23 mouse cellular contexts compared by ENCODE assay signal in genomic region chr12:15161864-15162263, GRCm38 (mm10).
A peak's percentile ranks its signal among the peaks of the same experiment; 100 is the strongest.
DNase-seq lines count a peak whose midpoint lies in the region; ATAC-seq and TF ChIP-seq lines count a peak whose summit lies in the region.
"Had no signal": no experiment of that assay in that cellular context is flagged by ENCODE, and none has a peak within 500 bp of the region (broad histone marks: within the 10 kb centered on the region; RNA-seq: fewer than 3 reads in every experiment).

No protein-coding gene starts in this region.

- peak; percentile 5 for DNase-seq in hindbrain, postnatal 0 days (ENCODE audit: low spot score)
- peak; percentile 26 for DNase-seq in midbrain, postnatal 0 days (ENCODE audit: low spot score)
- DNase-seq in midbrain, embryonic 14.5 days: no peak
- DNase-seq in brain, embryonic 14.5 days (ENCODE audit: low read depth): peak; percentile 22
- DNase-seq: adrenal gland, adult 8-10 months; adrenal gland, postnatal 25 days; B cell, adult 2 months; cerebellum, adult 18-20 months; cerebellum, adult 9-10 months; cerebellum, postnatal 14 days; gastrocnemius, postnatal 25 days; heart, adult 18-20 months; heart, postnatal 10 days; heart, postnatal 36 days had no signal

- no peaks in the 10 kb centered on the region for H3K9me3 ChIP-seq in hindbrain, postnatal 0 days (ENCODE audit: low read length)
- no peaks in the 10 kb centered on the region for H3K9me3 ChIP-seq in hindbrain, embryonic 12.5 days (replicated peaks)
- no peaks in the 10 kb centered on the region for H3K9me3 ChIP-seq in midbrain, postnatal 0 days (ENCODE audit: low read length)
- H3K9me3 ChIP-seq in midbrain, embryonic 14.5 days (ENCODE audit: control insufficient read depth, low read length): no peaks in the 10 kb centered on the region
- H3K9me3 ChIP-seq: forebrain, embryonic 10.5 days; heart, embryonic 12.5 days; heart, embryonic 15.5 days; hindbrain, embryonic 10.5 days had no signal

- no peak overlapping the region for H3K27ac ChIP-seq in hindbrain, postnatal 0 days
- H3K27ac ChIP-seq in hindbrain, embryonic 12.5 days: no peak overlapping the region
- H3K27ac ChIP-seq in midbrain, postnatal 0 days (ENCODE audit: low read depth, low read length): no peak overlapping the region
- H3K27ac ChIP-seq in midbrain, embryonic 14.5 days (replicated peaks; ENCODE audit: low read depth, low read length): no peak overlapping the region
- H3K27ac ChIP-seq: forebrain, embryonic 10.5 days; heart, embryonic 15.5 days; hindbrain, embryonic 10.5 days; hindbrain, embryonic 14.5 days had no signal

- WGBS in hindbrain, postnatal 0 days: 49% methylated on average over 3 of the region's 3 CpGs
- 75% methylated on average over 3 of the region's 3 CpGs for whole genome bisulfite sequencing in hindbrain, embryonic 12.5 days
- 46% methylated on average over 3 of the region's 3 CpGs for WGBS in midbrain, postnatal 0 days
- WGBS in midbrain, embryonic 14.5 days: 48% methylated on average over 3 of the region's 3 CpGs

- no peak for ATAC-seq in hindbrain, postnatal 0 days
- no peak for ATAC-seq in hindbrain, embryonic 12.5 days (ENCODE audit: low FRiP score)
- no peak for ATAC-seq in midbrain, postnatal 0 days (ENCODE audit: low FRiP score)
- ATAC-seq in midbrain, embryonic 14.5 days (ENCODE audit: low FRiP score, low TSS enrichment): no peak
- no peak for ATAC-seq in CD4-positive, CD25-positive, alpha-beta regulatory T cell, adult 4 months
- ATAC-seq: activated CD4-positive, CD25-positive, alpha-beta regulatory T cell, adult 4 months; forebrain, embryonic 14.5 days had no signal

- TF ChIP-seq CTCF in hindbrain, postnatal 0 days (IDR thresholded peaks at IDR 0.05; ENCODE audit: low read depth): no peak
- no peak for TF ChIP-seq CTCF in midbrain, postnatal 0 days (IDR thresholded peaks at IDR 0.05)
- TF ChIP-seq CTCF in brain, embryonic 14.5 days (IDR thresholded peaks at IDR 0.05; ENCODE audit: borderline replicate concordance, extremely low read depth, insufficient read depth, insufficient read length): no peak

- no peak overlapping the region for H3K4me2 ChIP-seq in hindbrain, postnatal 0 days (ENCODE audit: low read depth, low read length)
- H3K4me2 ChIP-seq in hindbrain, embryonic 12.5 days (replicated peaks): no peak overlapping the region
- no peak overlapping the region for H3K4me2 ChIP-seq in midbrain, postnatal 0 days (ENCODE audit: low read depth, low read length, poor library complexity, severe bottlenecking)
- H3K4me2 ChIP-seq in midbrain, embryonic 14.5 days (ENCODE audit: low read length): no peak overlapping the region
- H3K4me2 ChIP-seq: heart, embryonic 12.5 days; heart, embryonic 15.5 days; hindbrain, embryonic 14.5 days had no signal

- H3K9ac ChIP-seq in hindbrain, postnatal 0 days (replicated peaks; ENCODE audit: low read length): no peak overlapping the region
- H3K9ac ChIP-seq in hindbrain, embryonic 12.5 days: no peak overlapping the region
- no peak overlapping the region for H3K9ac ChIP-seq in midbrain, postnatal 0 days (replicated peaks; ENCODE audit: low read length, poor library complexity, severe bottlenecking)
- no peak overlapping the region for H3K9ac ChIP-seq in midbrain, embryonic 14.5 days (replicated peaks; ENCODE audit: low read length)
- H3K9ac ChIP-seq: heart, embryonic 12.5 days; heart, embryonic 15.5 days; hindbrain, embryonic 14.5 days had no signal

- no peaks in the 10 kb centered on the region for H3K36me3 ChIP-seq in hindbrain, postnatal 0 days (ENCODE audit: insufficient read depth, low read length)
- H3K36me3 ChIP-seq in hindbrain, embryonic 12.5 days: no peaks in the 10 kb centered on the region
- no peaks in the 10 kb centered on the region for H3K36me3 ChIP-seq in midbrain, postnatal 0 days (ENCODE audit: insufficient read depth, low read length)
- H3K36me3 ChIP-seq in midbrain, embryonic 14.5 days (ENCODE audit: control insufficient read depth, insufficient read depth, low read length): no peaks in the 10 kb centered on the region
- H3K36me3 ChIP-seq: forebrain, embryonic 10.5 days; heart, embryonic 12.5 days; heart, embryonic 15.5 days; hindbrain, embryonic 10.5 days had no signal

- H3K27me3 ChIP-seq in hindbrain, postnatal 0 days (ENCODE audit: insufficient read depth, low read length): no peaks in the 10 kb centered on the region
- no peaks in the 10 kb centered on the region for H3K27me3 ChIP-seq in hindbrain, embryonic 12.5 days
- no peaks in the 10 kb centered on the region for H3K27me3 ChIP-seq in midbrain, postnatal 0 days (ENCODE audit: insufficient read depth, low read length)
- H3K27me3 ChIP-seq in midbrain, embryonic 14.5 days (ENCODE audit: control insufficient read depth, insufficient read depth, low read length): no peaks in the 10 kb centered on the region
- H3K27me3 ChIP-seq: heart, embryonic 12.5 days; heart, embryonic 15.5 days had no signal

- no peak for TF ChIP-seq POLR2A in brain, embryonic 14.5 days (IDR thresholded peaks at IDR 0.05; ENCODE audit: borderline replicate concordance, extremely low read depth, insufficient read depth, insufficient read length, poor library complexity, severe bottlenecking)

- H3K4me3 ChIP-seq in hindbrain, postnatal 0 days (ENCODE audit: low read length): no peak overlapping the region
- no peak overlapping the region for H3K4me3 ChIP-seq in hindbrain, embryonic 12.5 days
- H3K4me3 ChIP-seq in midbrain, postnatal 0 days (ENCODE audit: low read depth, low read length): no peak overlapping the region
- no peak overlapping the region for H3K4me3 ChIP-seq in midbrain, embryonic 14.5 days (replicated peaks; ENCODE audit: low read depth, low read length)
- H3K4me3 ChIP-seq: forebrain, embryonic 10.5 days; heart, embryonic 12.5 days; heart, embryonic 15.5 days; hindbrain, embryonic 10.5 days had no signal

- H3K4me1 ChIP-seq in hindbrain, postnatal 0 days (ENCODE audit: insufficient read depth, low read length): no peaks in the 10 kb centered on the region
- no peaks in the 10 kb centered on the region for H3K4me1 ChIP-seq in hindbrain, embryonic 12.5 days
- no peaks in the 10 kb centered on the region for H3K4me1 ChIP-seq in midbrain, postnatal 0 days (ENCODE audit: insufficient read depth, low read length)
- H3K4me1 ChIP-seq in midbrain, embryonic 14.5 days (ENCODE audit: control insufficient read depth, insufficient read depth, low read length): no peaks in the 10 kb centered on the region
- H3K4me1 ChIP-seq: forebrain, embryonic 10.5 days; heart, embryonic 12.5 days; heart, embryonic 15.5 days; hindbrain, embryonic 10.5 days had no signal
